Mouse (Mus musculus): ENCODE results near the gene Banf2. TPM values are rescaled to one million over a fixed set of nuclear protein-coding genes. Genes with fewer than 3 reads are reported as not detected.

Gene Banf2
- polyA plus RNA-seq, 1 experiment from 2014 or later: not detected

- no peak for ATAC-seq (replicated peaks; ENCODE audit: low FRiP score)
- no peaks in the 10 kb centered on the region for H3K27me3 ChIP-seq
- no peaks in the 10 kb centered on the region for H3K9me3 ChIP-seq (replicated peaks)
- H3K36me3 ChIP-seq: no peaks in the 10 kb centered on the region
- H3K4me2 ChIP-seq: no peak overlapping the region
- H3K4me3 ChIP-seq (replicated peaks): no peak overlapping the region
- no peak overlapping the region for H3K27ac ChIP-seq
- H3K9ac ChIP-seq: no peak overlapping the region
- 90% methylated on average over 7 of the region's 7 CpGs for WGBS
- H3K4me1 ChIP-seq: no peaks in the 10 kb centered on the region
Measured at GRCm38 (mm10) chr2:144030791-144031190, 2.1 kb upstream of the Banf2 start.

GRCm38 (mm10) chr2:144044726-144045125 is 11.9 kb downstream of the Banf2 start:
- H3K27ac ChIP-seq: no peak overlapping the region
- 0 out of 2 replicates have a peak, but pooled peaks cover 5% of the 10 kb centered on the region for H3K4me1 ChIP-seq
- 76% methylated on average over 6 of the region's 6 CpGs for WGBS
- H3K27me3 ChIP-seq: no peaks in the 10 kb centered on the region
- H3K9me3 ChIP-seq (replicated peaks): 0 out of 2 replicates have a peak, but pooled peaks cover 4% of the 10 kb centered on the region
- no peak overlapping the region for H3K4me2 ChIP-seq
- no peaks in the 10 kb centered on the region for H3K36me3 ChIP-seq
- ATAC-seq (replicated peaks; ENCODE audit: low FRiP score): no peak
- no peak overlapping the region for H3K9ac ChIP-seq
- H3K4me3 ChIP-seq (replicated peaks): no peak overlapping the region

GRCm38 (mm10) chr2:144045756-144046560 is 13.1 kb downstream of the Banf2 start:
- 70% methylated on average over 5 of the region's 5 CpGs for WGBS
- no peak overlapping the region for H3K27ac ChIP-seq
- ATAC-seq (replicated peaks; ENCODE audit: low FRiP score): no peak

GRCm38 (mm10) chr2:144046916-144047315 is 14.1 kb downstream of the Banf2 start:
- H3K27ac ChIP-seq: no peak overlapping the region

More at GRCm38 (mm10) chr2:144045756-144046560, 13.1 kb downstream of the Banf2 start:
- H3K4me3 ChIP-seq (replicated peaks): no peak overlapping the region
- H3K4me1 ChIP-seq: 0 out of 2 replicates have a peak, but pooled peaks cover 5% of the 10 kb centered on the region
- H3K27me3 ChIP-seq: no peaks in the 10 kb centered on the region
- 0 out of 2 replicates have a peak, but pooled peaks cover 4% of the 10 kb centered on the region for H3K9me3 ChIP-seq (replicated peaks)
- no peak overlapping the region for H3K9ac ChIP-seq
- no peaks in the 10 kb centered on the region for H3K36me3 ChIP-seq
- no peak overlapping the region for H3K4me2 ChIP-seq

GRCm38 (mm10) chr2:144050146-144050680 is 17.4 kb downstream of the Banf2 start:
- ATAC-seq (replicated peaks; ENCODE audit: low FRiP score): no peak

More at GRCm38 (mm10) chr2:144046916-144047315, 14.1 kb downstream of the Banf2 start:
- Histone ChIP-seq H3K9me3 (replicated peaks) (0 out of 2 replicates have a peak, but pooled peaks cover 4% of the 10 kb centered on the region), H3K27me3 (no peaks in the 10 kb centered on the region), H3K9ac (no peak overlapping the region), H3K4me2 (no peak overlapping the region), H3K36me3 (no peaks in the 10 kb centered on the region), H3K4me1 (0 out of 2 replicates have a peak, but pooled peaks cover 5% of the 10 kb centered on the region), H3K4me3 (replicated peaks) (no peak overlapping the region)
- WGBS: 71% methylated on average over 11 of the region's 11 CpGs
- no peak for ATAC-seq (replicated peaks; ENCODE audit: low FRiP score)

GRCm38 (mm10) chr2:144050861-144051260 is 18.0 kb downstream of the Banf2 start:
- Histone ChIP-seq H3K27ac (no peak overlapping the region), H3K4me2 (no peak overlapping the region), H3K9ac (no peak overlapping the region), H3K4me3 (replicated peaks) (no peak overlapping the region), H3K27me3 (no peaks in the 10 kb centered on the region), H3K36me3 (no peaks in the 10 kb centered on the region), H3K4me1 (0 out of 2 replicates have a peak, but pooled peaks cover 5% of the 10 kb centered on the region), H3K9me3 (replicated peaks) (no peaks in the 10 kb centered on the region)
- ATAC-seq (replicated peaks; ENCODE audit: low FRiP score): no peak
- 85% methylated on average over 6 of the region's 6 CpGs for WGBS

More at GRCm38 (mm10) chr2:144050146-144050680, 17.4 kb downstream of the Banf2 start:
- H3K9me3 ChIP-seq (replicated peaks): no peaks in the 10 kb centered on the region
- H3K27ac ChIP-seq: no peak overlapping the region
- no peaks in the 10 kb centered on the region for H3K36me3 ChIP-seq
- no peaks in the 10 kb centered on the region for H3K27me3 ChIP-seq
- 79% methylated on average over 8 of the region's 8 CpGs for WGBS
- H3K4me1 ChIP-seq: 0 out of 2 replicates have a peak, but pooled peaks cover 5% of the 10 kb centered on the region
- H3K9ac ChIP-seq: no peak overlapping the region
- H3K4me3 ChIP-seq (replicated peaks): no peak overlapping the region
- H3K4me2 ChIP-seq: no peak overlapping the region

- Histone ChIP-seq H3K27me3 (no peaks in the 10 kb centered on the region), H3K27ac (no peak overlapping the region), H3K4me2 (no peak overlapping the region), H3K36me3 (no peaks in the 10 kb centered on the region), H3K4me1 (no peaks in the 10 kb centered on the region), H3K9me3 (replicated peaks) (no peaks in the 10 kb centered on the region), H3K9ac (no peak overlapping the region), H3K4me3 (replicated peaks) (no peak overlapping the region)
- 90% methylated on average over 8 of the region's 8 CpGs for WGBS
- no peak for ATAC-seq (replicated peaks; ENCODE audit: low FRiP score)
Measured at GRCm38 (mm10) chr2:144052410-144053065, 19.7 kb downstream of the Banf2 start.

GRCm38 (mm10) chr2:144057735-144058134 is 24.9 kb downstream of the Banf2 start:
- H3K4me2 ChIP-seq: no peak overlapping the region
- no peaks in the 10 kb centered on the region for H3K9me3 ChIP-seq (replicated peaks)
- H3K4me1 ChIP-seq: no peaks in the 10 kb centered on the region
- H3K36me3 ChIP-seq: no peaks in the 10 kb centered on the region
- ATAC-seq (replicated peaks; ENCODE audit: low FRiP score): no peak
- H3K4me3 ChIP-seq (replicated peaks): no peak overlapping the region
- 67% methylated on average over 2 of the region's 2 CpGs for WGBS
- H3K9ac ChIP-seq: no peak overlapping the region
- H3K27me3 ChIP-seq: no peaks in the 10 kb centered on the region
- H3K27ac ChIP-seq: no peak overlapping the region

- Histone ChIP-seq H3K36me3 (no peaks in the 10 kb centered on the region), H3K27ac (no peak overlapping the region), H3K4me3 (replicated peaks) (no peak overlapping the region), H3K9me3 (replicated peaks) (no peaks in the 10 kb centered on the region), H3K9ac (no peak overlapping the region), H3K4me2 (no peak overlapping the region), H3K4me1 (no peaks in the 10 kb centered on the region), H3K27me3 (no peaks in the 10 kb centered on the region)
- ATAC-seq (replicated peaks; ENCODE audit: low FRiP score): no peak
- WGBS: 72% methylated on average over 6 of the region's 6 CpGs
Measured at GRCm38 (mm10) chr2:144061701-144062100, 28.8 kb downstream of the Banf2 start.

GRCm38 (mm10) chr2:144065499-144065898 is 32.6 kb downstream of the Banf2 start:
- Histone ChIP-seq H3K27me3 (no peaks in the 10 kb centered on the region), H3K9me3 (replicated peaks) (no peaks in the 10 kb centered on the region), H3K9ac (no peak overlapping the region), H3K4me3 (replicated peaks) (no peak overlapping the region), H3K4me2 (no peak overlapping the region), H3K36me3 (no peaks in the 10 kb centered on the region), H3K4me1 (no peaks in the 10 kb centered on the region), H3K27ac (no peak overlapping the region)
- WGBS: 92% methylated on average over 2 of the region's 2 CpGs
- no peak for ATAC-seq (replicated peaks; ENCODE audit: low FRiP score)

- H3K4me1 ChIP-seq: no peaks in the 10 kb centered on the region; the same call in 1 of the 2 replicates
- no peak overlapping the region for H3K4me3 ChIP-seq (replicated peaks)
- H3K4me2 ChIP-seq: no peak overlapping the region
- no peak for ATAC-seq (replicated peaks; ENCODE audit: low FRiP score)
- H3K9me3 ChIP-seq (replicated peaks): no peaks in the 10 kb centered on the region
- H3K27ac ChIP-seq: no peak overlapping the region
- no peaks in the 10 kb centered on the region for H3K27me3 ChIP-seq
- WGBS: 88% methylated on average over 4 of the region's 4 CpGs
- H3K36me3 ChIP-seq: no peaks in the 10 kb centered on the region
- H3K9ac ChIP-seq: no peak overlapping the region
Measured at GRCm38 (mm10) chr2:144069663-144070062, 36.8 kb downstream of the Banf2 start.

GRCm38 (mm10) chr2:144070479-144070878 is 37.6 kb downstream of the Banf2 start:
- 42% methylated on average over 7 of the region's 7 CpGs for WGBS
- H3K4me2 ChIP-seq: no peak overlapping the region
- no peaks in the 10 kb centered on the region for H3K9me3 ChIP-seq (replicated peaks)
- ATAC-seq (replicated peaks; ENCODE audit: low FRiP score): no peak
- H3K36me3 ChIP-seq: no peaks in the 10 kb centered on the region
- no peaks in the 10 kb centered on the region; the same call in 1 of the 2 replicates for H3K4me1 ChIP-seq
- no peak overlapping the region for H3K4me3 ChIP-seq (replicated peaks)
- H3K27ac ChIP-seq: no peak overlapping the region
- no peak overlapping the region for H3K9ac ChIP-seq
- no peaks in the 10 kb centered on the region for H3K27me3 ChIP-seq

Data from kidney, embryonic 15.5 days (tissue).